Mouse (Mus musculus) heart, adult 10 weeks (tissue): Measurements from ENCODE around the gene Gm28372. TPM values are rescaled to one million over a fixed set of nuclear protein-coding genes. Genes with fewer than 3 reads are reported as not detected.

Experiments used
- polyA plus RNA-seq: library from polyadenylated mRNA; stranded (reverse); fragments of 350-450 nt; fragmentation: Illumina TruSeq; extraction: RNeasy Lipid Tissue Mini Kit (QIAGEN cat#74804); gene quantifications from one replicate; pipeline ENCODE4 v1.2.3, GENCODE M21; 2014; ENCODE audit warnings: low read depth, low replicate concordance

The Gm28372 gene
- polyA plus RNA-seq: not detected

DNA sequence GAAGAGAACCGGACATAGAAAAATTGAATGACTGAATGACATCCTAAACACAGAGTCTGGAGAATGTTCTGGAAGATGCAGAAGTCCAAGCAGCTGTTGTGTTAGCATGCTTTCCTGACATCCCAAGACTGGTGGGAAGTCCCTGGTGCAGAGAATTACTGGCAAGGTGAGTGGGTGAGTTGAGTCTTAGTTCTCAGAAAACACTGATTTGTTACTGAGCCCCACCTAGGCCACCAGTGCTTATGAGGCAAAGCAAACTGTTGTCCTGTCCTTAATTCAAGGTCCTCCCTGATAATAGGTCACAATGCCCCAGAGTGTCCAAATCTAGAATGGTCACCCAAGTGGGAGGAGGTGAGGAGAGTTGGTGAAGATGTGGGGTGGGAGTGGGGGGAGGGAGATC is at the start of gene Gm28372, which contains the start of gene 1700020A23Rik:
Gene Gm28372, plus strand, starts transcription at position 301 of the 400 bp plus-strand sequence.
Gene 1700020A23Rik, plus strand, starts transcription at position 321 of the 400 bp plus-strand sequence.

DNA sequence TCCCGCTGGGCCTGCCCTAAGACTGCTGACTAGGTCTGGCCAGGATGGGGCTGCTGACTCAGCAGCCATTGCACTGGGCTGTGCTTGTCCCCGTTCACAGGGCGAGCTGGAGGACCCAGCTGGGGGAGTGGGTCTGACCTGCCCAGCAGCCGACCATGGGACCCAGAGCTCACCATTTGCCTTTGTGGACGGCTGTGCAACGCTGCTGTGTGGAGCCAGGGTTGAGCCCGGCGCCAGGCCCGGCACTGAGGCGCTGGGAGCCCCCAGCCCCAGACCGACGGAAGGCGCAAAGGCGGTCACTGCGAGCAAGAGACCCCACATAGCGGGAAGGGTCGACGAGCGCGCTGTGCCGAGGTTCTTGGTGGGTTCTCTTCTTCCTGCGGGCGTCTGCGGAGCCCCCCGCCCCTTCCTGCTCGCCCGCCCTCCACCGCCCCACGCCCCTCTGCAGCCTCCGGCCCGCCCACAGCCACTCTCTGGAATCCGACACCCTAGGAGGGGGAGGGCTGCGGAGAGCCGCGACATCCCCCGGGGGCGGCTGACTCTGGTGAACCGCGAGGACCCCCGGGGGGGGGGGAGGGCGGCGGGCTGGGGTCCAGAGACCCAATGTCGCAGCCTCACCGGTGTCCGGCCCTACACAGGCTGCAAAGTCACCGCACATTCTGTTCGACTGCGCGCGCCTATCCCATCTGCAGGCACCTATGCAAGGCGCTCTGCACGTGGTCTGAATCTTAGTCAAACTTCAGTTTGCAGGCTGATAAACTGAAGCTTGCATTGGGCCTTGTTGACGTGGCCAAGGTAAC is 7.7 kb upstream of the Gm28372 start, which contains the start of gene Cpxm1:
Gene Cpxm1, minus strand, starts transcription at position 389 of the 800 bp plus-strand sequence.

DNA sequence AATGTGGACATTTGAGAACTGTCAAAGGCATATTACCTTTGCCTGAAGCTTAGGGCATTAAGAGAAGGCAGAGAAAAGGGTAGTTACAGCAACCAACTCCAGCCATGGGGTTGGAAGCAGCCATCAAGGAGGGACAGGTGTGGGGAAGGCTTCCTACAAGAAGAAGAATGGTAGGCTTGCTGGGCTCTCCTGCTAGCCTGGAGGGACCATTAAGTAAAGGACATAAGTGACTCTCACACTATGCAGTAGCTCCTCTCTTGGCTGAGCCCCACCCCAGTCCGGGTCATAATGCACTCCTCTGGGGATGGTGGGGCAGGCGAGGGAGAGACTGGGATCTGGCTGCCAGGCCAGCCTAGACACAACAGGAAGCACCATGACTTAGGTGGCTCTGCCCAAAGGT is 1.1 kb downstream of the Gm28372 start, which contains the start of gene Tmem239:
Gene Tmem239, plus strand, starts transcription at position 301 of the 400 bp plus-strand sequence.

DNA sequence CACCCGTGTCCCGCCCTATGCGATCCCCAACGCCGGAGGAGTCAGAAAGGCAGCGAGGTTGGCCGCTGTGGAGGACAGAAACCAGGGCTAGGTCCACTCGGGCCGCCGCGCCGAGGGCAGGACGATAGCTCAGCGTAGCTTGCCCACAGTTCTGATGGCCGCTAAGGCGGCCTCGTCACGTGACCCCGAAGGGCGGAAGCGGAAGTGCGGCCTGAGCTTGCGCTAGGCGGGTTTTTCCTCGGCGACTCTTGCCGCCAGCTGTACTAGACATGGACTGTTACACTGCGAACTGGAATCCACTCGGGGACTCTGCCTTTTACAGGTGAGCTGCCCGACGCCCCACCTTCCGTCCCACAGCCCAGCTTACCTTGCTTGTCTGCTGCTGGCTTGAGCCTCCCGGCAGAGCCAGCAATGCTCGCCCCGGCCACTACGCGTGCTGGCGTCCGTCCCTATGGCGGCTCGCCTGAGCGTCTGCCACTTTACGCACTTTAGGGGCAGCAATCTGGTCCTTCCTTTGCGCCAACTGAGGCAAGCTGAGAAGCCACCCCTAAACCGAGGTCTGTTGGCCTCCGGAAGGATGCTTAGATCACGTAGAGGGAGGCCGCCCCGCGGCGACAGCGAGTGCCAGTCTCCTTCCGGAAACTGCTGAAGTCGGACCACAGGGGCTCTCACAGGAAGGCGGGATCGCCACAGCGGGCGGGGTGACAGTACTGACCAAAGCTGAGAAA is 19.3 kb downstream of the Gm28372 start, which contains the start of the genes Vps16 and Pced1a:
Gene Vps16, plus strand, starts transcription at position 214 of the 728 bp plus-strand sequence.
Gene Pced1a, minus strand, starts transcription at position 576 of the 728 bp plus-strand sequence.

DNA sequence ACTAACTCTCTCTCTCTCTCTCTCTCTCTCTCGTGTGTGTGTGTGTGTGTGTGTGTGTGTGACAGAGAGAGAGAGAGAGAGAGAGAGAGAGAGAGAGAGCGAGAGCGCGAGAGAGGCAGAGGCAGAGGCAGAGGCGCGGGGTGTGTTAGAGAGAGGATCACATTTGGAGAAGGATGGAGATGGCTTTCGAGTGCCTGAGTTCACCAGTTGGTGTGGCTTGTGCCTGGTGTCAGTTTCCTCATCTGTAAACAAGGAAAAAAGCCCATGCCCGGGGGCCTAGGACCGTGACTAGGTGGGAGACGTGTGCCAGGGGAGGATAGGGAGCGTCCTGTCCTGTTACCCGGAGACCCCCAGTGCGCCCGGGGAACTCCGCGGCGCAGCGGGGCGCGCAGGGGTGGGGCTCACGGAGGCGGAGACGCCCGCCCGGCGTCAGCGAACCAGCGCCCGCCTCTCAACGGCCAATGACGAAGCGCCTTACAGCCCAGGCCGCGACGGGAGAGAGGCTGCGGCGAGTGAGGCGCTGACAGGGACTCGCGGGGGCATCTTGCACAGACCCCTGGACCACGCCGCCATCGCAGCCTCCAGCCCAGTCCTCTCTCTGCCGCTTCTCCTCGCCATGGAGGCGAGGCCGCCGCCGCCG is 44.9 kb downstream of the Gm28372 start, which contains the start of gene Ptpra:
Gene Ptpra, plus strand, starts transcription at position 485 of the 640 bp plus-strand sequence.

Other genes with a start within 250 kb of the Gm28372 start
- 141 TPM for gene Snrpb, start 225.8 kb upstream of the Gm28372 start, polyA plus RNA-seq
- not detected for gene Tmc2, start 210.0 kb upstream of the Gm28372 start, polyA plus RNA-seq
- 47.6 TPM for gene Nop56, start 130.8 kb upstream of the Gm28372 start, polyA plus RNA-seq
- gene Idh3b, start 120.7 kb upstream of the Gm28372 start, polyA plus RNA-seq: 950 TPM
- gene Ebf4, start 110.1 kb upstream of the Gm28372 start, polyA plus RNA-seq: 0.73 TPM
- 9.0 TPM for gene Cpxm1, start 7.7 kb upstream of the Gm28372 start, polyA plus RNA-seq
- gene 1700020A23Rik, start within 50 bp of the Gm28372 start, polyA plus RNA-seq: not detected
- gene Tmem239, start 1.2 kb downstream of the Gm28372 start, polyA plus RNA-seq: not detected
- gene Vps16, start 19.1 kb downstream of the Gm28372 start, polyA plus RNA-seq: 35.1 TPM
- 7.9 TPM for gene Pced1a, start 19.5 kb downstream of the Gm28372 start, polyA plus RNA-seq
- 38.9 TPM for gene Ptpra, start 45.0 kb downstream of the Gm28372 start, polyA plus RNA-seq
- gene Mrps26, start 158.5 kb downstream of the Gm28372 start, polyA plus RNA-seq: 38.3 TPM
- not detected for gene Oxt, start 170.9 kb downstream of the Gm28372 start, polyA plus RNA-seq
- gene Avp, start 177.3 kb downstream of the Gm28372 start, polyA plus RNA-seq: not detected
- gene Fastkd5, start 224.8 kb downstream of the Gm28372 start, polyA plus RNA-seq: 7.6 TPM
- 4.2 TPM for gene Ubox5, start 224.8 kb downstream of the Gm28372 start, polyA plus RNA-seq
- gene Lzts3, start 237.6 kb downstream of the Gm28372 start, polyA plus RNA-seq: 6.1 TPM